Mouse (Mus musculus) limb, embryonic 14.5 days (tissue): ENCODE results near the gene Mnx1. TPM values are rescaled to one million over a fixed set of nuclear protein-coding genes. Genes with fewer than 3 reads are reported as not detected.
"Not testable (repeated sequence)": the region's sequence is repeated elsewhere in the genome, so short reads cannot be mapped to it uniquely, and the experiment has no call there.

Experiments used
- ATAC-seq: fragments of 200-750 bp; cut with Nextera tagmentation; 2 replicates; pipeline ENCODE4 v1.8.0; 2017; ENCODE audit warnings: low read depth, moderate number of reproducible peaks, moderate TSS enrichment; ENCODE audit not compliant: low FRiP score
- DNase-seq: peaks from one replicate; pipeline ENCODE4 v3.0.0-alpha.2; 2015; ENCODE audit warnings: low spot score
- H3K27ac ChIP-seq: fragments of 300-500 bp; sonication (generic); replicated peaks from 2 replicates; pipeline ENCODE4 v1.5.1; 2014; ENCODE audit warnings: low read depth, mild to moderate bottlenecking, low read length, moderate library complexity, mixed read lengths
- H3K27me3 ChIP-seq: fragments of 300-500 bp; sonication (generic); 2 replicates; pipeline ENCODE4 v1.6.1; 2014; ENCODE audit warnings: low read length, mixed read lengths; ENCODE audit not compliant: control insufficient read depth, insufficient read depth
- H3K36me3 ChIP-seq: fragments of 300-500 bp; sonication (generic); 2 replicates; pipeline ENCODE4 v1.6.1; 2014; ENCODE audit warnings: mild to moderate bottlenecking, low read length, moderate library complexity, mixed read lengths; ENCODE audit not compliant: control insufficient read depth, insufficient read depth
- H3K4me1 ChIP-seq: fragments of 300-500 bp; sonication (generic); 2 replicates; pipeline ENCODE4 v1.6.1; 2014; ENCODE audit warnings: antibody characterized with exemption, low read length, mixed read lengths; ENCODE audit not compliant: control insufficient read depth, insufficient read depth
- H3K4me2 ChIP-seq: fragments of 300-500 bp; sonication (generic); replicated peaks from 2 replicates; pipeline ENCODE4 v1.6.1; 2014; ENCODE audit warnings: low read depth, mild to moderate bottlenecking, low read length, moderate library complexity; ENCODE audit not compliant: severe bottlenecking
- H3K4me3 ChIP-seq: fragments of 300-500 bp; sonication (generic); replicated peaks from 2 replicates; pipeline ENCODE4 v1.5.1; 2014; ENCODE audit warnings: low read length
- H3K9ac ChIP-seq: fragments of 300-500 bp; sonication (generic); 2 replicates; pipeline ENCODE4 v1.6.1; 2014; ENCODE audit warnings: mild to moderate bottlenecking, low read depth, low read length, moderate library complexity; ENCODE audit not compliant: severe bottlenecking
- H3K9me3 ChIP-seq: fragments of 300-500 bp; sonication (generic); 2 replicates; pipeline ENCODE4 v1.6.1; 2016; ENCODE audit warnings: low read length; ENCODE audit not compliant: control insufficient read depth
- POLR2A ChIP-seq: fragments of 200-500 bp; IDR thresholded peaks from 2 replicates; pipeline ENCODE4 v1.8.0; 2012; ENCODE audit warnings: inconsistent platforms, mild to moderate bottlenecking, moderate library complexity, borderline replicate concordance; ENCODE audit not compliant: insufficient read depth, insufficient read length; ENCODE audit errors: extremely low read depth
- WGBS: fragments of 180-500 bp; shearing (Covaris S2); extraction: QIAGEN DNeasy Blood & Tissue Kit; methylation state at CpG from one replicate; pipeline ENCODE4 v1.1.7; 2014; 5-methylcytosine and 5-hydroxymethylcytosine counted together
- polyA plus RNA-seq, 2 experiments: library from polyadenylated mRNA; depleted of rRNA in 1 of 2; stranded (reverse) in 1 of 2; unstranded in 1 of 2; fragments of >200 nt; fragmentation: Nextera tagmentation in 1 of 2; extraction: Ambion mirVana in 1 of 2; gene quantifications; 2 replicates each; pipeline versions ENCODE4 v1.2.1 to v1.2.3; 2012 to 2014

Gene Mnx1
- polyA plus RNA-seq, 2 experiments: 0.05 TPM; not detected in 1

DNA sequence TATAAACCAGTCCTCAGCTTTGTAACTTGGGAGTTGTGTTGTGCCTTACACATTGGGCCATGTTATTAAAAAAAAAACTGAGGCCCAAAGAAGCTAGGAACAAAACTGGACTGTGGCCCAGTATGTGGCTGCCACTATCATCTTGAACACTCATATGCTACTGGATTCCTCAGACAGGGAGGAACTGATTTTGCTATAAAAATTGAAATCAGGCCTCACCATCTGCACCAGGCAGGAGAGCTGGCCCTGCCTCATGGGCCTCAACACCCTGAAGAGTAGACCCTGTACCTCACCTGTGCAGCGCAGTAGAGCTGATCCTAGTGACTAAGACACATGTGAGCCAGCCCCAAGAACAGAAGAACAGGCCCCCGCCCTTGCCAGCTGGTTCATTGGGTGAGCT, 33.0 kb downstream of the Mnx1 start:
- ATAC-seq (no peak), DNase-seq (no peak)
- TF ChIP-seq POLR2A: no peak
- no peak overlapping the region for H3K9ac ChIP-seq
- H3K4me1 ChIP-seq: no peaks in the 10 kb centered on the region
- no peak overlapping the region for H3K4me3 ChIP-seq
- H3K27me3 ChIP-seq: no peaks in the 10 kb centered on the region
- H3K27ac ChIP-seq: no peak overlapping the region
- peaks cover 89% of the 10 kb centered on the region for H3K36me3 ChIP-seq
- 93% methylated on average over 2 of the region's 2 CpGs for WGBS
- H3K9me3 ChIP-seq: no peaks in the 10 kb centered on the region
- H3K4me2 ChIP-seq: no peak overlapping the region

DNA sequence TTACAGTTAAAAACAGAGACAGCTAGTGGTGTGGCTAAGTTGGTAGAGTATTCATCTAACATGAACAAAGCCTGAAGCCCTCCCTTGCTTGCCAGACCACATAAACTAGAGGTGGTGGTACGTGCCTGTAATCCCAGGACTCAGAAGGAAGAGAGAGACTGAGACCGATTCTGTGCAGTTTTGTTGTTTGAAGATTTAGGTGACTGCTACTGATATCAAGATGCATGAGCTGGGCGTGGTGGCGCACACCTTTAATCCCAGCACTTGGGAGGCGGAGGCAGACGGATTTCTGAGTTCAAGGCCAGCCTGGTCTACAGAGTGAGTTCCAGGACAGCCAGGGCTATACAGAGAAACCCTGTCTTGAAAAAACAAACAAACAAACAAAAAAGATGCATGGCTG, 41.5 kb downstream of the Mnx1 start:
- H3K9me3 ChIP-seq, ATAC-seq, DNase-seq, H3K27me3 ChIP-seq, H3K9ac ChIP-seq, H3K27ac ChIP-seq, H3K4me2 ChIP-seq, H3K4me3 ChIP-seq: not testable (repeated sequence)
- Histone ChIP-seq H3K36me3 (peaks cover 47% of the 10 kb centered on the region), H3K4me1 (peaks cover 15% of the 10 kb centered on the region)
- 89% methylated on average over 6 of the region's 6 CpGs for WGBS

DNA sequence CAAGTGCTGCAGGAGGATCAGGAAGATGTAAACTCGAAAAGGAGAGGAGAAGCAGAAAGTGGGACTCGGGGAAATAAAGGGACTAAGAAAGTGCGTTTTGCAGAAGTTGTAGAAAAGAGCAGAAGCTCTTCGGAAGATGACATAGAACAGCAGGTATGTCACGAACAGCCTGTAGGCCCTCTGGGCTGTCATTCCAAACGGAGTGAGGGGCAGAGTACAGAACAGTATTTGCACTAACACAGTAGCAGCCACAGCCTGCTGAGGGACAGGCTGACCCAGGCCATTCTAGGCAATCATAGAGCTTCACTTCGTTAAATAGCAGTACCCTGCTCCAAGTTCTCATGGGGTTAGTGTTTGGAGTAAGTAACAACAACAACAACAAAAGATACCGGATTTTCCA, 42.8 kb downstream of the Mnx1 start:
- Histone ChIP-seq H3K27me3 (no peaks in the 10 kb centered on the region), H3K9ac (peak overlapping the region; percentile 86)
- TF ChIP-seq POLR2A: no peak

DNA sequence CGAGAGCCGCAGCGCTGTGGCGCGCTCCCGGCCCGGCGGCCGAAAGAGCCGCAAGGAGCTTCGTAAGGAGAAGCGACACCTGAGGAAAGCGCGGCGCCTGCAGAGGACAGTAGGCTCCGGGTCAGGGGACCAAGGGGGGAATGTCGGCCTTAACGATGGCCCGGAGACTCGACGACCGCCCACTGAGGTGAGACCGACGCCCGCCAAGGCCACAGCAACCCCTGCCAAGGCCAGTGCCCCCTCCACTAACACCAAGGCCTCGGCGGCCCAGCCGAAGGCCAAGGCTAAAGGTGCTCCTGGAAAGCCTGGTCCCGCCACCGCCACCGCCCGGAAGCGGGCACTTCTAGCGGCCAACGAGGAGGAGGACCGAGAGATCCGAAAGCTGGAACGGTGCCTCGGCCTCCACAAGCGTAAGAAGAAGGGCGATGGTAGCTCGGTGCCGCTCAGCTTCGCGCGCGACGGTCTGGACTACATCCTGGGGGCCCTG, 43.4 kb downstream of the Mnx1 start:
- H3K9me3 ChIP-seq: no peaks in the 10 kb centered on the region
- WGBS: under 1% methylated on average over 48 of the region's 48 CpGs

More for the DNA sequence above, 42.8 kb downstream of the Mnx1 start:
- H3K9me3 ChIP-seq: no peaks in the 10 kb centered on the region
- peak overlapping the region; percentile 90 for H3K4me2 ChIP-seq
- peaks cover 15% of the 10 kb centered on the region for H3K4me1 ChIP-seq
- no peak for ATAC-seq
- H3K27ac ChIP-seq: no peak overlapping the region
- H3K36me3 ChIP-seq: peaks cover 34% of the 10 kb centered on the region
- WGBS: 42% methylated on average over 8 of the region's 8 CpGs
- DNase-seq: no peak
- peak overlapping the region; percentile 95 for H3K4me3 ChIP-seq

DNA sequence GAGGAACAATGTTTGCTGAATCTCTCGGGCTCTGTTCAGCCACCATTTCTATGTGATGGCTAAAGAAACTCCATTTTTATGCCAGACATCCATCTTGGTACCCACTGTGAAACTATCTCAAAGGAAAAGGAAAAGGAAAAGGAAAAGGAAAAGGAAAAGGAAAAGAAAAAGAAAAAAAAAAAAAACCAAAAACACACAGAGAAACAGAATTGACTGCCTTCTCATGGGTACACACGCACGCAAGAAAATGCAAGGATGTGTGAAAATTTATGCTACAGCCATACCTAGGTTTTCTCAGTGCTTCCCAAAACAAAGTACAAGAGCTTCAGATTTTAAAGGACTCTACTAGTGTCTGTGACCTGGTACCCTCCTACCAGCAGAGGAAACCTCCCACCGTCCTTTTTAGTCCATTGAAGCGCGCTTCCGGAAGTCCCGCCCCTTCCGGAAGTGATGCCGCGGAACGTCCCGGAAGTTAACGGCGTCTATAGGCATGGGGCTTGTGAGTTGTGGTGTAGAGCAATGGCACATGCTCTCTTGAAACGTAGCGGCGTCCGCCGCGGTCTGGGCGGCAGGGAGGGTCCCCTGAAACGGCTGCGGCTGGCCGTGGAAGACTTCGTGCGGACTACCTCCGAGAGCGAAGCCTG, 43.9 kb downstream of the Mnx1 start, which contains the start of gene Nom1:
Nom1 (plus strand) TSS at position 437 of the 644 bp plus-strand sequence.
- Histone ChIP-seq H3K4me2 (peak within 1 kb of the TSS; percentile 90), H3K4me1 (peaks cover 15% of the 10 kb centered on the region), H3K9me3 (no peaks in the 10 kb centered on the region), H3K27me3 (no peaks in the 10 kb centered on the region), H3K27ac (peak within 1 kb of the TSS; percentile 58; the same call in 1 of the 2 replicates), H3K9ac (peak within 1 kb of the TSS; percentile 86), H3K4me3 (peak within 1 kb of the TSS; percentile 95), H3K36me3 (peaks cover 27% of the 10 kb centered on the region)
- peak; percentile 96 for ATAC-seq
- DNase-seq: peak; percentile 94
- WGBS: 4% methylated on average over 28 of the region's 29 CpGs
- no peak for TF ChIP-seq POLR2A

More for the DNA sequence above, 43.4 kb downstream of the Mnx1 start:
- DNase-seq: no peak
- no peak for TF ChIP-seq POLR2A
- peak; percentile 48 for ATAC-seq
- Histone ChIP-seq H3K4me1 (peaks cover 15% of the 10 kb centered on the region), H3K4me2 (peak overlapping the region; percentile 90), H3K27ac (peak overlapping the region; percentile 58; the same call in 1 of the 2 replicates), H3K9ac (peak overlapping the region; percentile 86), H3K4me3 (peak overlapping the region; percentile 95), H3K36me3 (peaks cover 31% of the 10 kb centered on the region), H3K27me3 (no peaks in the 10 kb centered on the region)

DNA sequence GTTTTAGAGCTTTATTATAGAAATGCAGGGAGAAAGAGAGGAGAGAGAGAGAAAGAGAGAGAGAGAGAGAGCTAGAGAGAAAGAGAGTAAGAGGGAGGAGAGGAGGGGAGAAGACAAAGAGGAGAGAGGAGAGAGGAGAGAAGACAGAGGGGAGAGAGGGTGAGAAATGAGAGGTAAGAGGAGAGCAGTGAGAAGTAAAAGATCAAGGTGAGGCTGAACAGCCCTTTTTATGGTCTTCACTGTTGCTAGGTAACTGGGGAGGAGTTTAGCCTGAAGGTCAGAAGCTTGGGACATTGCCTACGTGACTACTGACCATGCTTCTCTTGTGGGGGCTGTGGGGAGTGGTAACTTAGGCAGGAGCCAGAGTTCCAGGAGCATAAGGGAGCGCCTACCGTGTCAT, 54.9 kb downstream of the Mnx1 start:
- H3K4me3 ChIP-seq, ATAC-seq, H3K9ac ChIP-seq, H3K4me1 ChIP-seq, H3K27me3 ChIP-seq, H3K36me3 ChIP-seq, H3K4me2 ChIP-seq, H3K9me3 ChIP-seq, DNase-seq, H3K27ac ChIP-seq: not testable (repeated sequence)
- 50% methylated on average over 3 of the region's 3 CpGs for WGBS

Other genes starting within 250 kb of the Mnx1 start
- 5.9 and 6.1 TPM in 2 replicates for gene Lmbr1, start 100.1 kb downstream of the Mnx1 start, polyA plus RNA-seq (2012; rRNA removed)
- 10.3 and 10.4 TPM in 2 replicates for gene Lmbr1, start 100.1 kb downstream of the Mnx1 start, polyA plus RNA-seq (2014; fragmentation: Nextera tagmentation; extraction: Ambion mirVana)
- 16.1 and 19.0 TPM in 2 replicates for gene Nom1, start 43.8 kb downstream of the Mnx1 start, polyA plus RNA-seq (2012; rRNA removed)
- gene Nom1, start 43.8 kb downstream of the Mnx1 start, polyA plus RNA-seq (2014; fragmentation: Nextera tagmentation; extraction: Ambion mirVana): 22.0 and 23.7 TPM in 2 replicates
- 24.9 and 26.9 TPM in 2 replicates for gene Ube3c, start 90.8 kb upstream of the Mnx1 start, polyA plus RNA-seq (2012; rRNA removed)
- 35.1 and 37.3 TPM in 2 replicates for gene Ube3c, start 90.8 kb upstream of the Mnx1 start, polyA plus RNA-seq (2014; fragmentation: Nextera tagmentation; extraction: Ambion mirVana)